Mouse (Mus musculus): ENCODE data around the gene Pdxk.
A peak's percentile ranks its signal among the peaks of the same experiment; 100 is the strongest.
"Not testable (repeated sequence)": the region's sequence is repeated elsewhere in the genome, so short reads cannot be mapped to it uniquely, and the experiment has no call there.

Gene Pdxk

DNA sequence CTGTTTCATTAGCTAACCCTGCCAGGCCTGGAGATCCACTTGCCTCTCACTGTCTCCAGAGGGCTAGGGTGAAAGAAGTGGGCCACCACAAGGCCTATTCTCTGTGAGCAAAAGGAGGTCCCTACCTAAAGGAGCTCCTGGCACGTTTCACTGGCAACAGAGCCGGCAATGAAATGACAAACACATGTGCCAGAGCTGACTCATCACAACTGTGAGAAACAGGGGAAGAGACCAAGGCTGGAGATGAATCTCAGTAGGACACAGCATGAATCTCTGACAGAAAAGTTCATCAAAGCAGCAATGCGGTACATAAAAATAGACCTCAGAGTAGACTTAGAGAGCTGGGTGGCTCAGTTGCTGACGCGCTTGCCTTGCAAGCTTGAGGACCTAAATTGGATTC, 46.9 kb downstream of the Pdxk start:
- DNase-seq (ENCODE audit: low spot score) = no peak

DNA sequence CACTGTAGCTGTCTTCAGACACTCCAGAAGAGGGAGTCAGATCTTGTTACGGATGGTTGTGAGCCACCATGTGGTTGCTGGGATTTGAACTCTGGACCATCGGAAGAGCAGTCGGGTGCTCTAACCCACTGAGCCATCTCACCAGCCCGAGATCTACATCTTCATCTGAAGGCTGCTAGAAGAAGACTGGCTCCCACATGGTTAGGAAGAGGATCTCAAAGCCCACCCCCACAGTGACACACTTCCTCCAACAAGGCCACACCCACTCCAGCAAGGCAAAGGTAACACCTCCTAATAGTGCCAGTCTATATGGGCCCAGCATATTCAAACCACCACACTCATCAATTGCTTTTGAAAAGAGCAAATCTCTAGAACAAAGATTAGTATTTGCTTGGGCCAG, 49.8 kb downstream of the Pdxk start:
- not testable (repeated sequence) for DNase-seq (ENCODE audit: low spot score)

DNA sequence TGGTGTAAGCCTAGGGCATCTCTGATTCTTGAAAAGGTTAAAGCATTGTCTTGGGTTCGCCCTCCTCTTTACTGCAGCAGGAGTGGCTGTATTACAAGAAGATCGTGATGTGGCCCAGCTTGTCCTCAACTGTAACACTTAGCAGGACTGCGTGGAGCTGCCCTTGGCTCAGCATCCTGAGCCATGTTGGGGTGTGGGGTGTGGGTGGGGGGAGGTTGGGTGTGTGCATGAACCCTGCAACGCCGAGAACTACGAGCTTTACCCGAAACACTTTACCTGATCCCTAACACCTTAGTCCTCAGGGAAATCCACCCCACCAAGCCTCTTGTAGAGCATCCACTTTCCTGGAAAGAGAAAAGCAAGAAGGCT, 51.6 kb downstream of the Pdxk start:
- DNase-seq (ENCODE audit: low spot score) = no peak

DNA sequence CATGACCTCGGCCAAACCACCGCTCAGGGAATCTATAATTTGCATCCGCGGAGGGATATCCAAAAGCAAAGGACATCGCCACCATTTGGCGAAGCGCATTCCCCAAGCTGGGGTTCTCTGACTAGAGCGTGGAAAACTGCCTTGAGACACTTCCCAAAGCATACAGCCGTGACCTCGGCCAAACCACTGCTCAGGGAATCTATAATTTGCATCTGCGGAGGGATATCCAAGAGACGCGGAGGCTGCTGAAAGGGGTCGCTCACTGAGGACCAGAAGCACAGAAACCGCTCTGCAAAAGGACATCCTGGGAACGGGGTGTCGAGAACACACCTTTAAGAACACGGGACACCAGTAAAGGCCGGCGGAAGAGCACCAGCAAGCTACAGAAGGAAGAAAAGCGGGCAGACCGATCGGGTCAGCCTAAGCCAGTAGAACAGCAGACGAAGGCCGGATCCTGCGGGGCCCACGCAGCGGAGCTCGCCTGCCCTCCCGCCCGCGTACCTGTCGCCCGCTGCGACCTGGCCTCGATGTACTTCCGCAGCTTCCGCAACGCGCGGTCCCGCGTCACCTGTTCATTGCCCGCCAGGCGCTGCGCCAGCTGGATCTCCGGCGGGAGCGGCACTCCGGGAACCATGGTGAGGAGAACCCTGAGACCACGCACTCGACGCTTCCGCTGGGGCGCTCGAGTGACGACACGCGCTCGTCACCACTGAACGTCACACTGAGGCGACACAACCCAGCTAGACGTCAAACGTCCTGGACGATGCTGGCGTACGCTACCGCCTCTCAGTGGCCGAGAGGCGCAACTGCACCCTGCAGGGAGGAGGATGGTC, 52.2 kb downstream of the Pdxk start, which contains the start of gene Rrp1:
Gene Rrp1 (minus strand): TSS at position 725 of the 833 bp plus-strand sequence.
- DNase-seq (ENCODE audit: low spot score) = peak; percentile 96

DNA sequence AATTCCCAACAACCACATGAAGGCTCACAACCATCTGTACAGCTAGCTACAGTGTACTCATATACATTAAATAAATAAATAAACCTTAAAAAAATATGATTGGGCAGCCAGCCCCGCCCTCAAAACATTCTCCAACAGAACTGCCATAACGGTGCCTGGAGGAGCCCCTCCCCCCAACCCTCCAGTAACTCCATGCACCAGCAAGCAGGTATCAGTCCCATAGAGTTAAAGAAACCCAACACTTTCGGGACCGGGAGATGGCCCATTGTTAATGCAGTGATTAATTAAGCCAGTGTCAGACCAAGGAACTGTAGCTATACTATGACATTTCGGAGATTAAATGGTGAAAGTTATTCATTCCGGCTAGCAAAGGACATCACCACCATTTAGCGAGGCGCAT, 52.9 kb downstream of the Pdxk start:
- no peak for DNase-seq (ENCODE audit: low spot score)

DNA sequence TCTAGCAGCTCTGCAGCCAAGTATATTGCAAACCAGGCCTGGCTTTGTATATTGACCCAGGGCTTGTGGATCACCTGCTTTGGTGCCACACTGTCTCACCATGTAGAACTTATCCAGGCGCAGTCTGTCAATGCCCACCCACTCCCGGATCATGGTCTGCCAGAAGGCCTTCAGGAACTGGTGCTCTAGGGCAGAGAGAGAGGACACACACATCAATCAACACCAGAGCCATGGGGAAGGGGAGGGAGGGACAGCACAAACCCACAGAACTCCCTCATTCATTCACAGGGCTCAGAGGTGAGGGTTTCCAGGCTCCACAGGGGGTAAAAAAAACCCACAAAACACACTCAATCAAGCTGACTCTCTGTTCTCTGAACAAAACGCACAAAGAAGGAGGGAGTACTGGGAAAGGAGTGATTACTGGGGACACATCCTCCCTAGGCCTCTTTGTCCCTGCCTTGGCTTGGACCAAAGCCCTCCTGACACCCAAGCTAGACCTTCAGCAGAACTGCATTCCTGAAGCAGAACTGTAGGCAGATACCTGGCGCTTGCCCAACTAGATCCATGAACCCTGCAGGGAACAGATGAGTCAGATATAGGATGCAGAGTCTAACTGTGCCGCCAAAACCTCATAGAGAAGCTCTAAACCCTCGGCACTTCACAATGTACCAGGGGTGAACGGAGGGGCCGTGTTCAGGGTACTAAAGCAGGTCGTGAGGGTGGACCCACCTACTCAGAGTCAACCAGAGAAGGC, 55.6 kb downstream of the Pdxk start:
- no peak for DNase-seq (ENCODE audit: low spot score)

DNA sequence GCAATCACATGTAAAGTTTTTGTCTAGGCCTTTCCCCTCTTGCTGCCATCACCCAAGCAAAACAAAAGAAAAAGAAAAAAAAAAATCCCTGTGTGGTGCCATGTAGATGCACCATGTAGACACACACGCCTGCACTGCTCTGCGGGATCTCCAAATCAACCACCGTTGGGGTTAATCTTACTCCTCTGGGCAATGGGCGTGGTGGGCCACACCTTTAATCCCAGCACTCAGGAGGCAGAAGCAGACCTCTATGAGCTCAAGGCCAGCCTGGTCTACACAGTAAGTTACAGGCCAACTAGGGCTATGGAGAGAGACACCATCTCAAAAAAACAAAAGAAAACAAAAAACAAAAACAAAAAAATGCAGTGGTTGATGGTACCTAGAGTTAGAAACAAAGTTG, 57.6 kb downstream of the Pdxk start:
- no peak for DNase-seq (ENCODE audit: low spot score)

DNA sequence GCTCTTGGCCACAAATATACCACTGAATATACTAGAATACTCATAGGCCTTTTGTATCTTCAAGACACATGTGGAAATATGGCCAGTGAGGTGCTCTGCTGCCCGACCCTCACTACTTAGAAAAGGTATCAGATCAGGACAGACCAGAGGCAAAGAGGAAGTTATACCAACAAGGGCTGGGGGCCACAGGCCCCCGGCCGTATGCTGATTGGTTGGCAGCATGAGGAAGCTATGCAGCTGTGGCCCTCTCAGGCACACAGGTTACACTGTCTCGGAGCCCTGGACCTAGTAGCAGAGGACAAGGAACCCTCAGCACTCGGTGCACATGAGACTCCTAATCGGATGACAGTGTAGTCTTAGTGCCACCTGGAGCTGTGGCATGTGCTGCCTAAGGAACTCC, 58.6 kb downstream of the Pdxk start:
- no peak for DNase-seq (ENCODE audit: low spot score)

DNA sequence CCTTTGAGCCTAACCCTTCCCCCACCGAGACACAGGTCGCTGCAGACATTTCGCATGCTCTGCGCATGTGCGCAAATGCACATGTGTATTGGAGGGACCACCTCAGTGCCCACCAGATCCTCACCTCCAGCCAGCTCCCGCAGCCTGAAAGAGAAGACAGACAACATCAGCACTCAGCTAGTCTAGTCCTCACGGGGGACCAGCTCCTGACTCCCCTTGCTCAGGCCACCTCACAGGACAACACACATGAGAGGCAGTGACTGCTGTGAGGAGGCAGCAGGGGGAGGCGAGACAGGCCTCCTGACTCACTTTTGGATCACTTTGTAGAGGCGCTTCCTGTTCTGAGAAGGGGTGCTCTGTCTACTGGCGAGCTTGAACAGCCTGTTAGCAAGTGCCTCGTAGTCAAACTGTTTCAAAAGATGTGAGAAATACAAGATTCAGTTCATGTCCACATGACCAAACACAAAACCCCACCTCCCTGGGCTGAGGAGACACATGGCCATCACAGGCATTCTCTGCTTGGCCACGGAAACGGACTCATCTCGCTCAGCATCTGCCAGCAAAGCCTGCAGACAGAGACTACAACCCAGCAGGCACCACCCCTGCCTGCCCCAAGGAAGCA, 62.4 kb downstream of the Pdxk start:
- DNase-seq (ENCODE audit: low spot score) = no peak

DNA sequence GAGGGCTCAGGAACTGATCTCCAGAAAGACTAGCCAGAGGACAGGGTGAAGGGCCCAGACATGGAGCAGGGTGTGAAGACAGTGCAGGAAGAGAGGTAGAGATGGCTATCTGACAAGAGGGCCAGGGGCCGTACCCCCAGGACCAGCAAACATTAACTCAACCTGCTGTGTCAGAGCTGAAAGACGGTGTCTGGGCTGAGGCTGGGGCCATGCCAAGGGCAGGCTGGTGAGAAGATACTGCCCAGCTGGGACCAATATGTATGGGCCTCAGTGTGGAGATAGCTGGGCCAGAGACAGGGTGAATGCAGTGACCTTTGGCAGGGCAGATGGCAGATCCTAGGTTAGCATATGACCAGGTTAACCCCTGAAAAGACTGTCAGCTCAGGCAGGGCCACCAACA, 63.6 kb downstream of the Pdxk start:
- DNase-seq (ENCODE audit: low spot score) = no peak

DNA sequence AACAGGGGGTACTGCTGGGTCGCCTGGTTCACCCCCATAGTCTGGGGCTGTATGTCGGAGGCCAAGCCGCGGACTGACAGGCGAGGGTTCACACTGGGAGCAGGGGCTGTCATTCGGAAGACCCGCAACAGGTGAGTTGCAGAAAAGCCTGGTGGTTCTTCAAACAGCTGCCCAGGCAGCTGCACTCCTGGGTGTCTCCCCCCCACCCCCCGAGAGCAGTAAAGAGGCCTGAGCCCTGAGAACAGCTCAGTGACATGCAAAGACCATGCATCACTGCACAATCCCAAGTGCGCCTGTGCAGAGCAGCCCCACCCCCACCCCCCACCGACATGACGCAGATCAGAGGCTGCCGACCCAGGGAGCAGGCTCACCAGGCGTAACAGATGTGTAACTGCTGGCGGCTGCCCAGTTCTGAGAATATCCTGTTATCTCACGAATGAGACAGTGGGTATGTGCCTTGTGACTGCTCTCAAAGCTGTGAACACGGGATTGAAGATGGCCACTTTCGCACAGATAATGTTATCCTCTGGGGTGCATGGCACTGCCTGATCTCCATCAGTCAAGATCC, 65.6 kb downstream of the Pdxk start:
- no peak for DNase-seq (ENCODE audit: low spot score)

DNA sequence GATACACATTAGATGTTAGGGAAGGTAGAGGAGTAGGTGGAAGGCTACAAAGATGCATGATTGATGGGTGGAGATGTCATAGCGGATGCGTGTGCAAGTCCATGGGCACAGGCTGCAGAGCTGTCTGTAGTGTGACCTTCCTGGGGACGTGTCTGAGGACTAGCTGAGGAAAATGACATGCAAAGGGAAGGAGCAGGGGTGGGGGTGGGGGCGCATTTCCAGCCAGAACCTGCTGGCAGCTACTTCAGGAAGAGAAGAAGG, 68.2 kb downstream of the Pdxk start:
- DNase-seq (ENCODE audit: low spot score) = no peak

DNA sequence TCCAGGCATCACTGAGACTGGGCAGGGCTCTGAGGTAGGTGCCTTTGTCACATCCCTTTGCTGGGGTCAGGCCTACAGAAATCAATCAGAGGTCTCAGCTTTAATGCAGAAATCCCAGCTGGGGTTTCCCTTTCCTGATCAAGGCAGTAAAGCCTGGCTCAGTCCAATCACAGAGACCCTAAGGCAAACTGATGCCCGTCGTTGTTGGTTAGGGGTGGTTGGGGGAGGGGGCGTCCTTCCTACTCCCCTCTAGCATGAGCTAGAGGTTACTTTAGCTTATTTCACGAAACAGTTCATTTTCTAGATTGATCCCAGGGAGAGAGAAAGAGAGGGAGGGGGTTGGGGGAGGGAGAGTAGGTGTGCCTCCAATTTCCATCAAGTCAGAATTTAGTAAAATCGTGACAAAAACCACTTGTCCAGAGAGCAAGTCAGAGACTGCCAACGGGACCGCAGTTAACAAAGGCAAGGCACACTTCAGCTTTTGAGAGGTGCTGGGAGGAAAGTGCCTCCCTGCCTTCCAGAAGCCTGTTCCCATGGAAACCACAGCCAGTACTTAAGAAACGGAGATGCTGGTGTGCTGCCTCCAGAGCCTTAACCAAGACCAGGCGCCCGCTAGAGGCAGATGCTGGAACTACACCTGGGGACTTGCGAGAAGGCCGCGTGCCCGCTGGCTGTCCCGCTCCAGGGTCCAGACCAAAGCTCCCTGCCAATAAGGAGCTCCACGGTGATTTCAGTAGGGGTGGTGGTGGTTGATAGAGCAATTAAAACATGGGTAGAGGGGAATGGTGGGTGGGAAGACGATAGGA, 68.8 kb downstream of the Pdxk start:
- peak; percentile 96 for DNase-seq (ENCODE audit: low spot score)

DNA sequence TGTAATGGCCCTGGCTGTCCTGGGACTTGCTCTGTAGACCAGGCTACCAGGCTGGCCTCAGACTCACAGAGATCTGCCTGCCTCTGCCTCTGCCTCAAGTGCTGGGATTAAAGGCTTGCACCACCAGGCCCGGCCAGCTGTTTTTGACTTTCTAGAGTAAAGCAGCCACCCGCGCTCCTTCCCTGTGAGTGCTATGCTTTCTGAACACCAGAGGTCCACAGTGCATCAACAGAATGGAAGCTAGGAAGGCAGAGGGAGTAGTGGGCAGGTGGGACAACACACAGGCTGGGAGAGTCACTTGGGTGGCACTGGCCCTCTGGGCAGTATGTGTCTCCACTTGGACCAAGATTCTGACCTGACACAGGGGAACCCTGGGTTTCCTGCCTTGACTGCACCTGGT, 69.4 kb downstream of the Pdxk start:
- DNase-seq (ENCODE audit: low spot score) = no peak

DNA sequence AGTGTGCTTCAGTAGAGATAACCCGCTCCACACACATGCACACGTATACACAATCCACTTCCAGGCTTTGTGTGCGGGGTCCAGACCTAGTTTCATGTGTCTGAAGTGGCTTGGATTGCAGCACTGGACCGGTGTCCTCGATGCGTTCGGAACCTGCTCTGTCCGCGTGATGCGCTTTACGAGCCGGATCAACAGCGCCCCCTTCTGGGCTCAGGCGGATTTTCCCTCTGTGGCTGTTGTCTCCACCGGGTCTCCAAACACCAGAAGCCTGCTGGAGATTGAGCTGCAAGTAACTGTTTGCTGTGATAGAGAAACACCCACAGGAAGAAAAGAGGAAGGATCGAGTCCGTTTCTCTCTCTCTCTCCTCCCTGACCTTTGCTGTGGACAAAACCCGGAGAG, 72.7 kb downstream of the Pdxk start:
- DNase-seq (ENCODE audit: low spot score) = peak; percentile 67

DNA sequence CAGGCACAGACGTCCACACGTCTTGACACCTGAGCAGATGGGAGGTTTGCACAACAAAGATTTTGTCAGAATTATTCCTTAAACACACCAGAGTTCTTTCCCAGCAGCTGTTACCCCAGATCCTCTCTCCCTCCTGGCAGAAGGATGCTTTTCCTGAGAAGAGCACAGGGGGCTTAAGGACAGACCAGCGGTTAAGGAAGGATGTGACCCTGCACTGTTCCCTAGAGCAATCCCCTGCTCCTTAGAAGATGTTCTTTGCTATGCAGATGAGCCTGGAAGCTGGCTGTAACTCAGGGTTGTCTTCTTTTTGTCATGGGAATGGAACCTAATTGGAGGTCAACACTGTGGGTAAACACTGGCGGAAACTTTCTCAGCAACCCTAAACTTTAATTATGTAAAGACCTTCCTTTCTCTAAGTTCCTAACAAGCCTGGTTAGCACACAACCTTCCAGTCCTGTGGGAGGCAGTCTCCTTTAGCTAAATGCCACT, 73.7 kb downstream of the Pdxk start:
- DNase-seq (ENCODE audit: low spot score) = no peak

DNA sequence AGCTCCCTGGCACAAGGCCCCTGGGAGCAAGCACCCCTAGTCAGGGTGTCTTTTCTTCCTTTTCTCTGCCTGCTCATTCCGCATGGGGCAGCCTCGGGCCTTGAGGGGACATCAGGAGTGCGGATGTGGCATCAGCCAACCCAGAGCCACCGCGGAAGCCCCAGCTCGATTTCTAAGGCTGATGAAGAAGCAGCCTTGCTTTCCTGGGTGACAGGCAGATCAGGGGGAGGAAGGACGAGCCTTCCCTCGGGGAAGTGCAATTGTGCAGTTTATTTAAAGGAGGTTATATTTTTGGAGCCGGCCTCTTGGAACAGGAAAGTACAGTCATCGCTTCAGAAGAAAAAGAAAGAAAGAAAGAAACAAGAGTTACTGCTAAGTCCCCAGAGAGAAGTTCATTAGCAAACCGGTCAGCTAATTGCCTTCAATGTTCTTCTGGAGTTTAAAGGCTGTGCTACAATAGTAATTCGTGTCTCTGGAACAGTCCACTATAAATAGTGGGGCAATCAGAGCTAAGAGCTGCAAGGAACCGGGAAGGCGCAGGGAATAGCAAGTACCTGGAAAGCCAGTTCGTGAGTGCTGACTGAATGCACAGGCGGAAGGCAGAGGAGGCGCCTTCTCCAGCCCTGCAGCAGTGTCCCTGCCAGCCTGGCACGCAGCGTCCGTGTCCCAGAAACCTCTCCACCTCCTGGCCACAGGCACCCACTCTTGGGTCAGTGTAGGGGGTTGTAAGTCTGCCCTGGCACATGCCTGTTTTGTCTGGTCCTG, 76.4 kb downstream of the Pdxk start:
- DNase-seq (ENCODE audit: low spot score) = no peak

Measured in layer of hippocampus, adult 9-10 months (tissue).